Mouse (Mus musculus) gastrocnemius, postnatal 4 days (tissue): ENCODE measurements at regions not wholly inside any gene's neighbourhood (a gene's known extent, or its start where the extent isn't known, plus 50 kb on each side); places are given as distances from the start of the nearest gene placed in this dataset.

ENCODE experiments used
- DNase-seq, 2 experiments: peaks; one replicate each; pipeline ENCODE4 v3.0.0; 2021 to 2022; ENCODE audit warnings: low spot score in 2 of 2, mixed read lengths in 2 of 2

GRCm38 (mm10) chr11:19866262-19866661 is 57.9 kb upstream of the Spred2 start:
- no peak for DNase-seq

GRCm38 (mm10) chr11:19869671-19870070 is 54.5 kb upstream of the Spred2 start:
- DNase-seq = no peak

GRCm38 (mm10) chr11:19870136-19870535 is 54.0 kb upstream of the Spred2 start:
- no peak for DNase-seq

GRCm38 (mm10) chr11:19873796-19874195 is 50.4 kb upstream of the Spred2 start:
- no peak for DNase-seq
